Mouse (Mus musculus): Measurements from ENCODE around the gene Defb21.

Defb21 gene

GRCm38 (mm10) chr2:152607746-152608145 lies 35.2 kb downstream of the Defb21 start:
- no peak for DNase-seq

GRCm38 (mm10) chr2:152608719-152609118 lies 36.2 kb downstream of the Defb21 start:
- no peak for DNase-seq

GRCm38 (mm10) chr2:152612193-152612592 lies 39.6 kb downstream of the Defb21 start:
- DNase-seq = no peak

- peak; percentile 86 for DNase-seq
Observed at GRCm38 (mm10) chr2:152615563-152615962, 43.0 kb downstream of the Defb21 start.

- DNase-seq = no peak
Observed at GRCm38 (mm10) chr2:152616470-152616869, 43.9 kb downstream of the Defb21 start.

GRCm38 (mm10) chr2:152617374-152617773 lies 44.8 kb downstream of the Defb21 start:
- DNase-seq = peak; percentile 39

GRCm38 (mm10) chr2:152620367-152621134 lies 48.0 kb downstream of the Defb21 start:
- no peak for DNase-seq

GRCm38 (mm10) chr2:152622151-152622550 lies 49.6 kb downstream of the Defb21 start:
- DNase-seq = no peak

GRCm38 (mm10) chr2:152622953-152623352 lies 50.4 kb downstream of the Defb21 start, which contains the start of gene Defb25:
Gene Defb25 (minus strand): TSS chr2:152623053.
- DNase-seq = no peak
